Mouse (Mus musculus) neural tube, embryonic 13.5 days (tissue): ENCODE measurements around the gene Thnsl2. TPM values are rescaled to one million over a fixed set of nuclear protein-coding genes. Genes with fewer than 3 reads are reported as not detected.

Experiments used
- ATAC-seq: fragments of 200-750 bp; cut with Nextera tagmentation; 2 replicates; pipeline ENCODE4 v1.8.0; 2017; ENCODE audit warnings: low read depth, mild to moderate bottlenecking, moderate TSS enrichment, moderate library complexity
- H3K27ac ChIP-seq: fragments of 300-500 bp; sonication (generic); replicated peaks from 2 replicates; pipeline ENCODE4 v1.5.1; 2015; ENCODE audit warnings: moderate library complexity, mild to moderate bottlenecking, inconsistent platforms
- H3K27me3 ChIP-seq: fragments of 300-500 bp; sonication (generic); 2 replicates; pipeline ENCODE4 v1.6.1; 2015; ENCODE audit warnings: mild to moderate bottlenecking, inconsistent platforms
- H3K36me3 ChIP-seq: fragments of 300-500 bp; sonication (generic); 2 replicates; pipeline ENCODE4 v1.6.1; 2015; ENCODE audit warnings: mild to moderate bottlenecking, inconsistent platforms
- H3K4me1 ChIP-seq: fragments of 300-500 bp; sonication (generic); replicated peaks from 2 replicates; pipeline ENCODE4 v1.6.1; 2015; ENCODE audit warnings: inconsistent platforms
- H3K4me2 ChIP-seq: fragments of 300-500 bp; sonication (generic); 2 replicates; pipeline ENCODE4 v1.6.1; 2015; ENCODE audit warnings: inconsistent platforms, mild to moderate bottlenecking, moderate library complexity
- H3K4me3 ChIP-seq: fragments of 300-500 bp; sonication (generic); 2 replicates; pipeline ENCODE4 v1.5.1; 2015; ENCODE audit warnings: mild to moderate bottlenecking, inconsistent platforms
- H3K9ac ChIP-seq: fragments of 300-500 bp; sonication (generic); 2 replicates; pipeline ENCODE4 v1.6.1; 2015; ENCODE audit warnings: moderate library complexity, mild to moderate bottlenecking, inconsistent platforms
- H3K9me3 ChIP-seq: fragments of 300-500 bp; sonication (generic); 2 replicates; pipeline ENCODE4 v1.6.1; 2016; ENCODE audit warnings: inconsistent platforms
- WGBS: fragments of 180-500 bp; shearing (Covaris S2); methylation state at CpG from one replicate; pipeline ENCODE4 v1.1.7; 2015; 5-methylcytosine and 5-hydroxymethylcytosine counted together
- polyA plus RNA-seq: library from polyadenylated mRNA; unstranded; fragments of >200 nt; fragmentation: Nextera tagmentation; extraction: Ambion mirVana; gene quantifications from 2 replicates; pipeline ENCODE4 v1.2.1, GENCODE M21; 2015

Gene Thnsl2
- polyA plus RNA-seq, 1 experiment from 2014 or later, result 4.9 TPM

DNA sequence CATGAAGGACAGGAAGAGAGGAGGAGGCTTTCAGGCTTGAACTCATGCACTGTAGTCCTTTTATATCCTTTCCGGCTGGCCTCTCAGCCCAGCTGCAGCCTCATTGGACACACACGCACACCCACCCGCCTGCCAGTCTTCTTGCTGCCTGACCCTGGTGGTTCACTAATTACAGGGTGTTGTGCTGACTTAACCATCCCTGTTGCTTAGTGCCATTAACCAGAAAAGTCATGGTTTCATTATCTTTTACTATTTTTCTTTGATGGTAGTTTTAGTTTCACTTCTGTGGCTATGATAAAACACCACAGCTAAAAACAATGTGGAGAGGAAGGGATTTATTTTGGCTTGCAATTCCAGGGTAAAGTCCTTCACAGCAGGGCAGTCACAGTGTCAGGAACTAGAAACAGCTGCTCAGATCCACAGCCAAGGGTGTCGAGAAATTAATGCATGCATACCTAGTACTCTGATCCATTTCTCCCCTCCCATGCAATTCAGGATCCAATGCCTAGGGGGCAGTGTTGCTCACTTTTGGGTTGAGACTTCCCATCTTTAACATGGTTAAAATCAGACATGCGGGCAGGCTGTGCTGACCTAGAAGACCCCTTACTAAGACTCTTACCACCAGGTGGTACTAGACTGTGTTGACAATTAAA lies 12.6 kb upstream of the Thnsl2 start:
- ATAC-seq, result no peak
- H3K36me3 ChIP-seq, result no peaks in the 10 kb centered on the region

GRCm38 (mm10) chr6:71154861-71155260 lies 10.6 kb upstream of the Thnsl2 start:
- H3K36me3 ChIP-seq, result no peaks in the 10 kb centered on the region
- WGBS, result 70% methylated on average over 6 of the region's 6 CpGs
- H3K4me1 ChIP-seq, result no peaks in the 10 kb centered on the region
- no peak overlapping the region for H3K9ac ChIP-seq
- H3K4me2 ChIP-seq, result no peak overlapping the region
- ATAC-seq, result no peak
- H3K27ac ChIP-seq, result no peak overlapping the region
- H3K4me3 ChIP-seq, result no peak overlapping the region
- H3K27me3 ChIP-seq, result no peaks in the 10 kb centered on the region
- no peaks in the 10 kb centered on the region for H3K9me3 ChIP-seq

More for the DNA sequence above, 12.6 kb upstream of the Thnsl2 start:
- Histone ChIP-seq H3K4me2 (no peak overlapping the region), H3K27me3 (no peaks in the 10 kb centered on the region), H3K4me1 (no peaks in the 10 kb centered on the region), H3K4me3 (no peak overlapping the region), H3K27ac (no peak overlapping the region), H3K9me3 (no peaks in the 10 kb centered on the region), H3K9ac (no peak overlapping the region)
- 78% methylated on average over 5 of the region's 5 CpGs for WGBS

DNA sequence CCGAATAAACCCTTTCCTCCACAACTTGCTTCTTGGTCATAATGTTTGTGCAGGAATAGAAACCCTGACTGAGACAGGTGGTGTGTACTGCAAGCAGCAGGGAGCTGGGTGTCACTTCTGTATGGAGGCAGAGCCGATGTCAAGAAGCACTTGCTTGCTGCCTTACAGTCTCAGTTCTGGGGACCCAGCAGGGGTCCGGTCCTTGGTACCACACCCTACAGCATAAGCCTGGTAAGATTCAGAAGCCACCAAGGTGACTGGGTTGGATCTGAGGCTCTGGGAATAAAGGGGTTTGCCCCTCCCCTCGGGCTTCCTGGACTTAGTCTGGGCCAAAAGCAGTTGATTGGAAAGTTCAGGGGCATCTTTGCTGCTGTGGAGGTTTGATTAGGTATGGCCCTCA lies 9.2 kb upstream of the Thnsl2 start:
- Histone ChIP-seq H3K4me2 (no peak overlapping the region), H3K9ac (no peak overlapping the region), H3K27ac (no peak overlapping the region), H3K4me3 (no peak overlapping the region), H3K9me3 (no peaks in the 10 kb centered on the region), H3K4me1 (no peaks in the 10 kb centered on the region), H3K36me3 (no peaks in the 10 kb centered on the region), H3K27me3 (no peaks in the 10 kb centered on the region)
- 89% methylated on average over 4 of the region's 4 CpGs for WGBS
- ATAC-seq, result no peak

DNA sequence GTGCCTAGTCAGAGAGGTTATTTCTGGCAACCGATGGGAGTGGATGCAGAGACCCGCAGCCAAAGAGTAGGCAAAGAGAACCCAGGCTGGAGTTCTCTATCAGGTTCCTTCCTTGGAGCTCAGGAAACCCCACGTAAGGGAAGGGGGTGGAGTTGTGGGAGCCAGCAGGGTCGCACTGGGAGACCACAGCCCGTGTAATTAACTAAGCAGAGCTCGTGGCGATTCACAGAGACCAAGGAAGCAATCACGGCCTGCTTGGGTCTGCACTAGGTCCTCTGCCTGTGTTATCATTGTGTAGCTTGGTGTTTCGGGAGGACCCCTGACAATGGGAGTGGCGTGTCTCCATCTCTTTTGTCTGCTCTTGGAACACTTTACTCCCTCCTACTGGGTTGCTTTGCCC lies 6.9 kb upstream of the Thnsl2 start:
- H3K9ac ChIP-seq, result no peak overlapping the region
- no peaks in the 10 kb centered on the region for H3K9me3 ChIP-seq
- ATAC-seq, result no peak
- WGBS, result 33% methylated on average over 10 of the region's 10 CpGs
- H3K4me2 ChIP-seq, result no peak overlapping the region
- no peaks in the 10 kb centered on the region for H3K36me3 ChIP-seq
- H3K27ac ChIP-seq, result no peak overlapping the region
- no peak overlapping the region for H3K4me3 ChIP-seq
- H3K4me1 ChIP-seq, result no peaks in the 10 kb centered on the region
- H3K27me3 ChIP-seq, result no peaks in the 10 kb centered on the region

DNA sequence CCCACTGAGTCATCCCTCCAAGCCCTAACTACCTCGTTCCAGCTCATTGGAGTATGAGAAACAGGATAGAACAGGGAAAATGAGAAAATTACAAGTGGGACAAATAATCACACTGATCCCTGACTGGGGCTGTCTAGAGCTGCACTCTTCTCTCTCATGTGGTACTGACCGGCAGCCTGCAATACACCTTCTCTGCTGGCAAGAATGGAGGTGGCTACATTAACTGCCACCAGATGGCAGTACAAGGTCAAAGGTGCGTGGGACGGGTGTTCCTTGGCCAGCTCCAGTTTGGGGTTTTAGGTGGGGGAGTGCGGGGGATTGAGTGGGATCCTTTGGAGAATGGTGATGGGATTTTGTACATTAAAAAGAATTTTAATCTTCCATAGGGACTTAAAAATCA lies 5.3 kb upstream of the Thnsl2 start:
- Histone ChIP-seq H3K4me3 (no peak overlapping the region), H3K27ac (no peak overlapping the region), H3K4me2 (no peak overlapping the region), H3K9me3 (no peaks in the 10 kb centered on the region), H3K9ac (no peak overlapping the region), H3K36me3 (no peaks in the 10 kb centered on the region), H3K4me1 (no peaks in the 10 kb centered on the region), H3K27me3 (no peaks in the 10 kb centered on the region)
- WGBS, result 22% methylated on average over 5 of the region's 5 CpGs
- no peak for ATAC-seq

DNA sequence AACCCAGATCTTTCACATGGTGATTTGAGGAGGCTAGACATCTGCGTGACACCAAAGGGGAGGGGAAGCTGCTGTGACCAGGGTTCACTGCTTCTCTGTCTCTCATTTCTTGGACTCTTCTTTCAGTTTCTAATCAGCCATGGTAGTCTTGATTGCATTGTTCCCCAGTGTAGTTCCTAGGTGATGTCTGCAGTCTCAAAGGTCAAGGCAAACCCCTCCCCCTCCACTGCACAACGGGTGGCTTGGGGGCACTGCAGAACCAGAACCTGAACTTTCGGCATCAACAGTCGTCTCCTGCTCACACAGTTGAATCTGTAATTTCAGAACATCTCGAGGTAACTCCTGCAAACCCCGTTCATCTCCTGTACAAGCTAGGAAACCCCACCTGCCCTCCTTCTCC lies 4.1 kb upstream of the Thnsl2 start:
- no peak overlapping the region for H3K9ac ChIP-seq
- no peak for ATAC-seq
- WGBS, result 71% methylated on average over 6 of the region's 6 CpGs
- no peak overlapping the region for H3K4me2 ChIP-seq
- H3K4me1 ChIP-seq, result peaks cover 2% of the 10 kb centered on the region
- no peak overlapping the region for H3K4me3 ChIP-seq
- no peaks in the 10 kb centered on the region for H3K27me3 ChIP-seq
- H3K36me3 ChIP-seq, result no peaks in the 10 kb centered on the region
- H3K27ac ChIP-seq, result no peak overlapping the region
- no peaks in the 10 kb centered on the region for H3K9me3 ChIP-seq

GRCm38 (mm10) chr6:71145288-71145989 lies 1.2 kb upstream of the Thnsl2 start:
- no peak overlapping the region for H3K9ac ChIP-seq
- no peaks in the 10 kb centered on the region for H3K9me3 ChIP-seq
- H3K4me1 ChIP-seq, result peaks cover 6% of the 10 kb centered on the region
- no peak overlapping the region for H3K4me2 ChIP-seq
- no peak overlapping the region for H3K27ac ChIP-seq
- no peak overlapping the region for H3K4me3 ChIP-seq
- no peaks in the 10 kb centered on the region for H3K27me3 ChIP-seq
- WGBS, result 77% methylated on average over 3 of the region's 3 CpGs
- no peaks in the 10 kb centered on the region for H3K36me3 ChIP-seq
- ATAC-seq, result no peak

- Histone ChIP-seq H3K27me3 (no peaks in the 10 kb centered on the region), H3K4me3 (peak overlapping the region; percentile 51), H3K9ac (peak overlapping the region; percentile 72), H3K4me1 (peaks cover 6% of the 10 kb centered on the region), H3K4me2 (peak overlapping the region; percentile 77), H3K9me3 (no peaks in the 10 kb centered on the region), H3K36me3 (no peaks in the 10 kb centered on the region), H3K27ac (peak overlapping the region; percentile 81)
- ATAC-seq, result peak; percentile 36
- 2% methylated on average over 19 of the region's 19 CpGs for WGBS
Observed at GRCm38 (mm10) chr6:71143154-71143893, 915 bp downstream of the Thnsl2 start.

DNA sequence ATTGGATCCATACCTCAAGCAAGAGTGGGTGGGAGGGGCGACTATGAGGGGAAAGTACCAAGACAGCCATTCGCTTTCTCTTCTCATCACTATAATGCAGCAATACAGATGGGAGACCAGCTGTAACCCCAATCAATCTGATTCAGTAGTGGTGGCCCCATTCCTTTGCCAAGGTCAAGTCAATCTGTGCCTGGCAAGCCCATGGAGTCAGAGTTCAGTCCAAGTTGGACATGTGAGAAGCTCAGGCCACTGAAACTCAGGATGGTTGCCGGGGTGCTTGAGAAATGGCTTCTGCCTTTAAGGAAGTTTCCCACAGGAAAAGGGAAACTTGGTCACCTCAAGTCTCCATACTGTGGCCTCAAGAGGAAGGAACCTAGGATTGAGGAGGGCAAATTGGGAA lies 9.2 kb downstream of the Thnsl2 start:
- Histone ChIP-seq H3K36me3 (no peaks in the 10 kb centered on the region), H3K27me3 (no peaks in the 10 kb centered on the region), H3K27ac (no peak overlapping the region), H3K4me3 (no peak overlapping the region), H3K4me1 (no peaks in the 10 kb centered on the region), H3K9ac (no peak overlapping the region), H3K9me3 (no peaks in the 10 kb centered on the region), H3K4me2 (no peak overlapping the region)
- ATAC-seq, result no peak
- 89% methylated on average over 3 of the region's 3 CpGs for WGBS

DNA sequence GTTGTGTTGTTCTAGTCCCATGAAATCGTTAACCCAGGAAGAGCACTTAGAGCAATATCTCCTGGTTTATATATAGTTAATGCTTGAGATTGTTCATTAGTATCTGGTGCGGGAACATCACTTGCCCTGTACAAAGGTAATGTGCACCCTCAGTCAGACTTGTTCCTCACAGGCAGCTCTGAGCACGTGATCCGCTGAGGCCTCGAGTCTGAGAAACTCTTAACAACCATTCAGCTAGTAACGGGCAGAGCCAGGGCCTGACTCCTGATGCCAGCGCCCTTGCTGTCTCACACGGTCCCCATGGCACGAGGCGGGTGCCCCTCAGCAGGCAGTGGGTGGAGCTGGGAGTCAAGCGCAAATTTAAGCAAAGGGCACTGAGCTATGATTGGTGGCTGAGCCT lies 10.7 kb downstream of the Thnsl2 start:
- 80% methylated on average over 11 of the region's 11 CpGs for WGBS
- H3K27ac ChIP-seq, result no peak overlapping the region
- no peak overlapping the region for H3K4me3 ChIP-seq
- no peaks in the 10 kb centered on the region for H3K9me3 ChIP-seq
- no peaks in the 10 kb centered on the region for H3K4me1 ChIP-seq
- no peak for ATAC-seq
- H3K4me2 ChIP-seq, result no peak overlapping the region
- H3K9ac ChIP-seq, result no peak overlapping the region
- no peaks in the 10 kb centered on the region for H3K27me3 ChIP-seq
- no peaks in the 10 kb centered on the region for H3K36me3 ChIP-seq

DNA sequence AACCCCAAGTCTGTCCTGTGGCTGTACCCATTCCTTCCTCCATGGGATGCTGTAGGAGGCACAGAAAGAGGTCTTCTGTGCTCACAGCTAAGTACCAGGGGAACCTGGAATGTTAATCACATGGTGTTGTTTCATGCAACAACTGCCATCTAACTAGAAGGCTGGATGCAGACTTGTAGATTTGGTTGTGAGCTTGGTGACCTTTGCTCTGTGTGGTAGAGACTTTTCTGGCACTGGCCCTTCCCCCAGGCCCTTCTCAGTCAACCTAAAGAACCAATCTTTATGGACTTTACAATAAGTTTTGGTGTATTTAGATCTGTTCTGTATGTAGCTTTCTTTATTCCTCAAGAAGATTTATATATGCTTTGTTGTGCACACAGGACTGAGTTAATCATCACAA lies 13.2 kb downstream of the Thnsl2 start:
- no peaks in the 10 kb centered on the region for H3K4me1 ChIP-seq
- no peak for ATAC-seq
- no peak overlapping the region for H3K4me3 ChIP-seq
- H3K27me3 ChIP-seq, result no peaks in the 10 kb centered on the region
- no peak overlapping the region for H3K4me2 ChIP-seq
- H3K9ac ChIP-seq, result no peak overlapping the region
- no peak overlapping the region for H3K27ac ChIP-seq
- H3K9me3 ChIP-seq, result no peaks in the 10 kb centered on the region
- no peaks in the 10 kb centered on the region for H3K36me3 ChIP-seq

GRCm38 (mm10) chr6:71130269-71130668 lies 14.0 kb downstream of the Thnsl2 start:
- 94% methylated on average over 1 of the region's 1 CpGs for WGBS
- no peaks in the 10 kb centered on the region for H3K4me1 ChIP-seq
- no peak overlapping the region for H3K4me3 ChIP-seq
- H3K27me3 ChIP-seq, result no peaks in the 10 kb centered on the region
- no peak overlapping the region for H3K9ac ChIP-seq
- ATAC-seq, result no peak
- no peak overlapping the region for H3K27ac ChIP-seq
- H3K9me3 ChIP-seq, result no peaks in the 10 kb centered on the region
- H3K4me2 ChIP-seq, result no peak overlapping the region
- H3K36me3 ChIP-seq, result no peaks in the 10 kb centered on the region
